8 mouse cellular contexts compared by ENCODE assay signal in genomic region chr6:116338520-116338919, GRCm38 (mm10). TPM values are rescaled to one million over a fixed set of nuclear protein-coding genes. Genes with fewer than 3 reads are reported as not detected.
DNase-seq lines count a peak whose midpoint lies in the region; ATAC-seq and TF ChIP-seq lines count a peak whose summit lies in the region.

No protein-coding gene starts in this region.

- DNase-seq in liver, adult 2 months (ENCODE audit: extremely low read depth, low read depth, low spot score), result no peak
- no peak for DNase-seq in liver
- no peak for DNase-seq in embryonic facial prominence, embryonic 14.5 days (ENCODE audit: low spot score)
- no peak for DNase-seq in adrenal gland, adult 8-10 months
- no peak for DNase-seq in urinary bladder, postnatal 36 days (ENCODE audit: low spot score in 2 of 2)

- 2% methylated on average over 8 of the region's 8 CpGs for WGBS in liver, adult 2 months
- 7% methylated on average over 8 of the region's 8 CpGs for WGBS in embryonic facial prominence, embryonic 14.5 days
- 7% methylated on average over 8 of the region's 8 CpGs for WGBS in intestine, embryonic 16.5 days
- 9% methylated on average over 8 of the region's 8 CpGs for WGBS in neural tube, embryonic 13.5 days

- no peaks in the 10 kb centered on the region for H3K27me3 ChIP-seq in liver, adult 2 months (ENCODE audit: control insufficient read depth, insufficient read depth, low read length)
- H3K27me3 ChIP-seq in embryonic facial prominence, embryonic 14.5 days (replicated peaks; ENCODE audit: control insufficient read depth, insufficient read depth, low read length), result no peaks in the 10 kb centered on the region
- H3K27me3 ChIP-seq in intestine, embryonic 16.5 days (replicated peaks; ENCODE audit: control insufficient read depth, insufficient read depth, low read length), result no peaks in the 10 kb centered on the region
- H3K27me3 ChIP-seq in neural tube, embryonic 13.5 days, result peaks cover 7% of the 10 kb centered on the region; the same call in 1 of the 2 replicates

- no peaks in the 10 kb centered on the region for H3K9me3 ChIP-seq in embryonic facial prominence, embryonic 14.5 days (ENCODE audit: control insufficient read depth, low read length)
- no peaks in the 10 kb centered on the region for H3K9me3 ChIP-seq in intestine, embryonic 16.5 days (ENCODE audit: control insufficient read depth, low read length)
- H3K9me3 ChIP-seq in neural tube, embryonic 13.5 days, result 0 out of 2 replicates have a peak, but pooled peaks cover 3% of the 10 kb centered on the region

- H3K4me3 ChIP-seq in liver, adult 2 months (ENCODE audit: insufficient read depth, low read depth, low read length), result peak overlapping the region; percentile 76
- peak overlapping the region; percentile 95 for H3K4me3 ChIP-seq in embryonic facial prominence, embryonic 14.5 days (ENCODE audit: low read depth, low read length)
- peak overlapping the region; percentile 89 for H3K4me3 ChIP-seq in intestine, embryonic 16.5 days (ENCODE audit: low read length)
- peak overlapping the region; percentile 97 for H3K4me3 ChIP-seq in neural tube, embryonic 13.5 days

- no peak for TF ChIP-seq POLR2A in liver, adult 2 months (IDR thresholded peaks at IDR 0.05; ENCODE audit: extremely low read depth, insufficient read depth, low read length)

- H3K27ac ChIP-seq in liver, adult 2 months (replicated peaks; ENCODE audit: insufficient read depth, low read depth, low read length), result peak overlapping the region; percentile 87
- no peak overlapping the region for H3K27ac ChIP-seq in embryonic facial prominence, embryonic 14.5 days (replicated peaks; ENCODE audit: low read depth, low read length)
- peak overlapping the region; percentile 76 for H3K27ac ChIP-seq in intestine, embryonic 16.5 days (ENCODE audit: low read length)
- H3K27ac ChIP-seq in neural tube, embryonic 13.5 days (replicated peaks), result peak overlapping the region; percentile 76; the same call in 1 of the 2 replicates

- peaks cover 2% of the 10 kb centered on the region; the same call in 1 of the 2 replicates for H3K36me3 ChIP-seq in liver, adult 2 months (ENCODE audit: control insufficient read depth, insufficient read depth, low read length)
- H3K36me3 ChIP-seq in embryonic facial prominence, embryonic 14.5 days (ENCODE audit: control insufficient read depth, insufficient read depth, low read length), result no peaks in the 10 kb centered on the region; the same call in 1 of the 2 replicates
- no peaks in the 10 kb centered on the region for H3K36me3 ChIP-seq in intestine, embryonic 16.5 days (ENCODE audit: control insufficient read depth, insufficient read depth, low read length)
- H3K36me3 ChIP-seq in neural tube, embryonic 13.5 days, result peaks cover 8% of the 10 kb centered on the region; the same call in 1 of the 2 replicates

- peaks cover 12% of the 10 kb centered on the region for H3K4me1 ChIP-seq in liver, adult 2 months (ENCODE audit: control insufficient read depth, insufficient read depth, low read length)
- H3K4me1 ChIP-seq in embryonic facial prominence, embryonic 14.5 days (ENCODE audit: control insufficient read depth, insufficient read depth, low read length), result no peaks in the 10 kb centered on the region
- no peaks in the 10 kb centered on the region for H3K4me1 ChIP-seq in intestine, embryonic 16.5 days (ENCODE audit: control insufficient read depth, insufficient read depth, low read length)
- H3K4me1 ChIP-seq in neural tube, embryonic 13.5 days (replicated peaks), result peaks cover 20% of the 10 kb centered on the region

- H3K4me2 ChIP-seq in embryonic facial prominence, embryonic 14.5 days (ENCODE audit: low read depth, low read length), result peak overlapping the region; percentile 73
- peak overlapping the region; percentile 64 for H3K4me2 ChIP-seq in intestine, embryonic 16.5 days (ENCODE audit: low read depth, low read length)
- H3K4me2 ChIP-seq in neural tube, embryonic 13.5 days, result peak overlapping the region; percentile 64

- TF ChIP-seq CTCF in liver, adult 2 months (IDR thresholded peaks at IDR 0.05; ENCODE audit: low read depth, low read length), result no peak

- no peak for ATAC-seq in embryonic facial prominence, embryonic 14.5 days (ENCODE audit: low read depth)
- no peak for ATAC-seq in intestine, embryonic 16.5 days
- ATAC-seq in neural tube, embryonic 13.5 days (ENCODE audit: low read depth), result no peak
- no peak for ATAC-seq in activated CD4-positive, CD25-positive, alpha-beta regulatory T cell, adult 4 months

- H3K79me2 ChIP-seq in liver, adult 2 months (ENCODE audit: control insufficient read depth, insufficient read depth, low read length), result peaks cover 12% of the 10 kb centered on the region; the same call in 1 of the 2 replicates

- peak overlapping the region; percentile 98 for H3K9ac ChIP-seq in liver, adult 2 months (ENCODE audit: low read depth, low read length)
- H3K9ac ChIP-seq in embryonic facial prominence, embryonic 14.5 days (ENCODE audit: low read depth, low read length), result peak overlapping the region; percentile 82
- peak overlapping the region; percentile 90 for H3K9ac ChIP-seq in intestine, embryonic 16.5 days (ENCODE audit: low read depth, low read length)
- peak overlapping the region; percentile 88 for H3K9ac ChIP-seq in neural tube, embryonic 13.5 days

RNA-seq across cellular contexts. Expression of gene March8, which starts 0.7 kb away (rescaled TPM):
- 97.5 and 100 TPM in 2 replicates for total RNA-seq in liver, adult 2 months (2014; rRNA removed)
- polyA plus RNA-seq in liver, adult 2 months (2012; rRNA removed), result 58.4 and 62.5 TPM in 2 replicates
- polyA plus RNA-seq in embryonic facial prominence, embryonic 14.5 days (2014; fragmentation: Nextera tagmentation; extraction: Ambion mirVana), result 31.8 and 32.1 TPM in 2 replicates
- polyA plus RNA-seq in intestine, embryonic 16.5 days (2015; fragmentation: Nextera tagmentation; extraction: Ambion mirVana), result 29.9 and 33.0 TPM in 2 replicates
- 58.1 and 58.7 TPM in 2 replicates for polyA plus RNA-seq in neural tube, embryonic 13.5 days (2015; fragmentation: Nextera tagmentation; extraction: Ambion mirVana)
- 10 to 100 TPM; 73.0 to 96.4 (median 81.4) TPM for total RNA-seq in adrenal gland, adult 8-10 months (2022)
- under 1 TPM; 0.13 to 0.40 TPM for polyA plus RNA-seq in activated CD4-positive, CD25-positive, alpha-beta regulatory T cell, adult 4 months (2017; shearing (Covaris generic))

Comparison
In these comparisons a context has a peak if more than half of its experiments do, and no peak if none do; other contexts are left out.
1. RNA of gene March8, which starts 0.7 kb away (polyA plus RNA-seq): 58.1 to 58.7 TPM in neural tube, embryonic 13.5 days, 58.4 to 62.5 TPM in liver, adult 2 months, 31.8 to 32.1 TPM in embryonic facial prominence, embryonic 14.5 days and 29.9 to 33.0 TPM in intestine, embryonic 16.5 days; 0.13 to 0.40 TPM in activated CD4-positive, CD25-positive, alpha-beta regulatory T cell, adult 4 months; every median in the first group is over 10 times any median in the second.
2. Peak in every context shown above with its lines, with median percentiles within 50 percentile points of each other: H3K4me3 ChIP-seq, H3K9ac ChIP-seq and H3K4me2 ChIP-seq.